Mouse (Mus musculus) central nervous system, embryonic 11.5 days (tissue): ENCODE measurements around the gene Rpl10a. TPM values are rescaled to one million over a fixed set of nuclear protein-coding genes. Genes with fewer than 3 reads are reported as not detected.

Source experiments
- polyA plus RNA-seq: library from polyadenylated mRNA; depleted of rRNA; stranded (reverse); fragments of >200 nt; gene quantifications from 2 replicates; pipeline ENCODE4 v1.2.3, GENCODE M21; 2012; rRNA removed

The Rpl10a gene
- polyA plus RNA-seq = 2,176 and 3,752 TPM in 2 replicates

GRCm38 (mm10) chr17:28328366-28328928 lies at the start of gene Rpl10a:
Gene Rpl10a (plus strand): TSS chr17:28328471.

DNA sequence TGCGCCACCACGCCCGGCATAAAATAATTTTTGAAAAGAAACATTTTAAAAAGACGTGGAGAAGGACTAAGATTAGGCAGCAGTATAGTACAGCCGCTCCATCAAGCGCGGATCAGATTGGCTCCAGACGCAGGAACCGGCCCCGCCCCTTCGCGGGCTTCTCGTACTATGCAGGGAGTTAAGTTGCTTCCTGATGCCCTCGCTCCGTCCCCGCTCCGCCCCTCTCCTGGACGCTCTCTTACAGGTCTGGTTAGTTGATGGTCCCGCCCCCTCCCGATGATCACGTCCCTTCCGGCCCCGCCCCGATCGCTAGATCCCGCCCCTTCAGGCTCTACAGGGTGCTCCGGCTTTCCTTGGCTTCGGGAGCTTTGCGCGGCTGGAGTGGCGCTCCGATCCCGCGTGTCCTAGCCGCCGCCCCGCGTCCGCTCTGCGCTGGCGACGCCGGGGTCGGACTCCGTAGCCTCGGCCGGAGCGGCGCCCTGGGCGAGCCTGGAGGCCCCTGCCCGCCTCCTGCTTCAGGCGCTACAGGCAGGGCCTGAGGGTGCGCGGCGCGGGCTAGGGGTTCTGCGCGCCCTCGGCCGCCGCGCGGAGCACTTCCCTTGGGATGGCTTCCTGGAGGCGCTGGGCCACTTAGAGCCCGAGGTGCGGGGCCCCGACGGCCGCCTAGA lies 14.9 kb upstream of the Rpl10a start, which contains the start of gene Fance:
Gene Fance (plus strand): TSS at position 308 of the 668 bp plus-strand sequence.

GRCm38 (mm10) chr17:28350466-28351352 lies 22.4 kb downstream of the Rpl10a start, which contains the start of gene Tead3:
Gene Tead3 (minus strand): TSS chr17:28350817.

GRCm38 (mm10) chr17:28365122-28365521 lies 36.9 kb downstream of the Rpl10a start, which contains the start of gene Tulp1:
Gene Tulp1 (minus strand): TSS chr17:28365222.

Other genes starting within 250 kb of the Rpl10a start
- 1.6 and 2.0 TPM in 2 replicates for gene Tcp11, start 247.8 kb upstream of the Rpl10a start, polyA plus RNA-seq
- 26.2 and 31.0 TPM in 2 replicates for gene Scube3, start 186.3 kb upstream of the Rpl10a start, polyA plus RNA-seq
- 49.6 and 87.6 TPM in 2 replicates for gene Zfp523, start 151.3 kb upstream of the Rpl10a start, polyA plus RNA-seq
- gene Def6, start 120.7 kb upstream of the Rpl10a start, polyA plus RNA-seq = 5.6 and 6.2 TPM in 2 replicates
- 15.0 and 18.4 TPM in 2 replicates for gene Ppard, start 95.8 kb upstream of the Rpl10a start, polyA plus RNA-seq
- gene Fance, start 15.0 kb upstream of the Rpl10a start, polyA plus RNA-seq = 18.2 and 28.9 TPM in 2 replicates
- gene Tead3, start 22.3 kb downstream of the Rpl10a start, polyA plus RNA-seq = 28.5 and 46.8 TPM in 2 replicates
- gene Tulp1, start 36.8 kb downstream of the Rpl10a start, polyA plus RNA-seq = 4.1 TPM in 2 replicates
- 33.1 and 70.5 TPM in 2 replicates for gene Fkbp5, start 189.1 kb downstream of the Rpl10a start, polyA plus RNA-seq
- 0.06 TPM in 1 of 2 replicates, not detected in the other for gene Armc12, start 202.3 kb downstream of the Rpl10a start, polyA plus RNA-seq
- not detected in 2 replicates for gene Clpsl2, start 220.9 kb downstream of the Rpl10a start, polyA plus RNA-seq
- 0.16 and 0.24 TPM in 2 replicates for gene Clps, start 232.3 kb downstream of the Rpl10a start, polyA plus RNA-seq
- gene Lhfpl5, start 247.2 kb downstream of the Rpl10a start, polyA plus RNA-seq = 0.32 and 1.0 TPM in 2 replicates